Mouse (Mus musculus): ENCODE measurements around the gene Zfr2. TPM values are rescaled to one million over a fixed set of nuclear protein-coding genes. Genes with fewer than 3 reads are reported as not detected.
A peak's percentile ranks its signal among the peaks of the same experiment; 100 is the strongest.

Zfr2 gene
- polyA plus RNA-seq, 1 experiment from 2014 or later: 7.3 TPM

GRCm38 (mm10) chr10:81261025-81261424 is 28.1 kb downstream of the Zfr2 start:
- Histone ChIP-seq H3K36me3 (ENCODE audit: control insufficient read depth, insufficient read depth, low read length) (peaks cover 40% of the 10 kb centered on the region), H3K27ac (replicated peaks in 1 of 2; ENCODE audit: control insufficient read depth in 1 of 2, insufficient read depth in 1 of 2, low read depth in 2 of 2, low read length in 2 of 2) (no peak overlapping the region), H3K4me3 (ENCODE audit: control insufficient read depth in 1 of 2, insufficient read depth in 1 of 2, low read depth in 1 of 2, low read length in 2 of 2) (no peak overlapping the region), H3K4me1 (ENCODE audit: control insufficient read depth in 2 of 2, insufficient read depth in 2 of 2, low read length in 2 of 2) (peaks cover 6 to 13% of the 10 kb centered on the region in 2 experiments; a peak in 3 of 4 replicates), H3K4me2 (ENCODE audit: low read length) (no peak overlapping the region), H3K9me3 (ENCODE audit: control insufficient read depth, low read length) (peaks cover 8% of the 10 kb centered on the region), H3K9ac (ENCODE audit: low read length) (no peak overlapping the region), H3K27me3 (ENCODE audit: control insufficient read depth, insufficient read depth, low read length) (peaks cover 36% of the 10 kb centered on the region)
- WGBS: 97% methylated on average over 4 of the region's 4 CpGs
- ATAC-seq (ENCODE audit: insufficient number of reproducible peaks, insufficient read depth, low FRiP score, low read depth): no peak

GRCm38 (mm10) chr10:81265540-81265939 is 32.6 kb downstream of the Zfr2 start:
- Histone ChIP-seq H3K9ac (ENCODE audit: low read length) (peak overlapping the region; percentile 88), H3K27me3 (ENCODE audit: control insufficient read depth, insufficient read depth, low read length) (no peaks in the 10 kb centered on the region), H3K9me3 (ENCODE audit: control insufficient read depth, low read length) (peaks cover 3% of the 10 kb centered on the region), H3K36me3 (ENCODE audit: control insufficient read depth, insufficient read depth, low read length) (peaks cover 50% of the 10 kb centered on the region), H3K27ac (replicated peaks in 1 of 2; ENCODE audit: control insufficient read depth in 1 of 2, insufficient read depth in 1 of 2, low read depth in 2 of 2, low read length in 2 of 2) (no peak overlapping the region), H3K4me2 (ENCODE audit: low read length) (peak overlapping the region; percentile 91), H3K4me1 (ENCODE audit: control insufficient read depth in 2 of 2, insufficient read depth in 2 of 2, low read length in 2 of 2) (peaks cover 9 to 13% of the 10 kb centered on the region in 2 experiments), H3K4me3 (ENCODE audit: control insufficient read depth in 1 of 2, insufficient read depth in 1 of 2, low read depth in 1 of 2, low read length in 2 of 2) (peak overlapping the region in 1 of 2 experiments; percentile 79; a peak in 3 of 4 replicates)
- 95% methylated on average over 8 of the region's 8 CpGs for WGBS
- ATAC-seq (ENCODE audit: insufficient number of reproducible peaks, insufficient read depth, low FRiP score, low read depth): no peak

GRCm38 (mm10) chr10:81266211-81267105 is 33.5 kb downstream of the Zfr2 start, which contains the start of the genes Mrpl54 and Apba3:
Gene Mrpl54 (minus strand): TSS chr10:81266934.
Gene Apba3 (plus strand): TSS chr10:81266960.
- Histone ChIP-seq H3K4me1 (ENCODE audit: control insufficient read depth in 2 of 2, insufficient read depth in 2 of 2, low read length in 2 of 2) (peaks cover 9 to 13% of the 10 kb centered on the region in 2 experiments), H3K36me3 (ENCODE audit: control insufficient read depth, insufficient read depth, low read length) (peaks cover 58% of the 10 kb centered on the region), H3K27ac (replicated peaks in 1 of 2; ENCODE audit: control insufficient read depth in 1 of 2, insufficient read depth in 1 of 2, low read depth in 2 of 2, low read length in 2 of 2) (peak within 1 kb of the TSS; percentile 74 to 93), H3K9ac (ENCODE audit: low read length) (peak within 1 kb of the TSS; percentile 88), H3K27me3 (ENCODE audit: control insufficient read depth, insufficient read depth, low read length) (no peaks in the 10 kb centered on the region), H3K4me2 (ENCODE audit: low read length) (peak within 1 kb of the TSS; percentile 91), H3K4me3 (ENCODE audit: control insufficient read depth in 1 of 2, insufficient read depth in 1 of 2, low read depth in 1 of 2, low read length in 2 of 2) (peak within 1 kb of the TSS; percentile 79 to 80), H3K9me3 (ENCODE audit: control insufficient read depth, low read length) (no peaks in the 10 kb centered on the region)
- under 1% methylated on average over 48 of the region's 48 CpGs for WGBS
- peak; percentile 90 for ATAC-seq (ENCODE audit: insufficient number of reproducible peaks, insufficient read depth, low FRiP score, low read depth)

GRCm38 (mm10) chr10:81268056-81268455 is 35.1 kb downstream of the Zfr2 start:
- Histone ChIP-seq H3K27me3 (ENCODE audit: control insufficient read depth, insufficient read depth, low read length) (no peaks in the 10 kb centered on the region), H3K4me3 (ENCODE audit: control insufficient read depth in 1 of 2, insufficient read depth in 1 of 2, low read depth in 1 of 2, low read length in 2 of 2) (peak overlapping the region; percentile 79 to 80), H3K36me3 (ENCODE audit: control insufficient read depth, insufficient read depth, low read length) (peaks cover 63% of the 10 kb centered on the region), H3K9ac (ENCODE audit: low read length) (peak overlapping the region; percentile 96), H3K9me3 (ENCODE audit: control insufficient read depth, low read length) (no peaks in the 10 kb centered on the region), H3K27ac (replicated peaks in 1 of 2; ENCODE audit: control insufficient read depth in 1 of 2, insufficient read depth in 1 of 2, low read depth in 2 of 2, low read length in 2 of 2) (peak overlapping the region; percentile 54 to 55; a peak in 2 of 4 replicates), H3K4me2 (ENCODE audit: low read length) (peak overlapping the region; percentile 86), H3K4me1 (ENCODE audit: control insufficient read depth in 2 of 2, insufficient read depth in 2 of 2, low read length in 2 of 2) (peaks cover 9 to 13% of the 10 kb centered on the region in 2 experiments)
- peak; percentile 31 for ATAC-seq (ENCODE audit: insufficient number of reproducible peaks, insufficient read depth, low FRiP score, low read depth)
- 3% methylated on average over 23 of the region's 23 CpGs for WGBS

GRCm38 (mm10) chr10:81268643-81269412 is 35.9 kb downstream of the Zfr2 start:
- 0 out of 4 replicates have a peak overlapping the region, but pooled peaks of 1 of the 2 experiments have one; percentile 55 for H3K27ac ChIP-seq (replicated peaks in 1 of 2; ENCODE audit: control insufficient read depth in 1 of 2, insufficient read depth in 1 of 2, low read depth in 2 of 2, low read length in 2 of 2)
- peaks cover 63% of the 10 kb centered on the region for H3K36me3 ChIP-seq (ENCODE audit: control insufficient read depth, insufficient read depth, low read length)
- ATAC-seq (ENCODE audit: insufficient number of reproducible peaks, insufficient read depth, low FRiP score, low read depth): no peak

GRCm38 (mm10) chr10:81272356-81272755 is 39.4 kb downstream of the Zfr2 start:
- H3K27ac ChIP-seq (replicated peaks in 1 of 2; ENCODE audit: control insufficient read depth in 1 of 2, insufficient read depth in 1 of 2, low read depth in 2 of 2, low read length in 2 of 2): no peak overlapping the region
- no peak overlapping the region for H3K4me2 ChIP-seq (ENCODE audit: low read length)
- no peak overlapping the region for H3K9ac ChIP-seq (ENCODE audit: low read length)

More at GRCm38 (mm10) chr10:81268643-81269412, 35.9 kb downstream of the Zfr2 start:
- peak overlapping the region; percentile 96 for H3K9ac ChIP-seq (ENCODE audit: low read length)
- H3K9me3 ChIP-seq (ENCODE audit: control insufficient read depth, low read length): no peaks in the 10 kb centered on the region
- peak overlapping the region; percentile 86 for H3K4me2 ChIP-seq (ENCODE audit: low read length)
- no peaks in the 10 kb centered on the region for H3K27me3 ChIP-seq (ENCODE audit: control insufficient read depth, insufficient read depth, low read length)
- peaks cover 9 to 13% of the 10 kb centered on the region in 2 experiments for H3K4me1 ChIP-seq (ENCODE audit: control insufficient read depth in 2 of 2, insufficient read depth in 2 of 2, low read length in 2 of 2)
- WGBS: 76% methylated on average over 16 of the region's 16 CpGs
- H3K4me3 ChIP-seq (ENCODE audit: control insufficient read depth in 1 of 2, insufficient read depth in 1 of 2, low read depth in 1 of 2, low read length in 2 of 2): peak overlapping the region; percentile 79 to 80

GRCm38 (mm10) chr10:81273842-81274241 is 40.9 kb downstream of the Zfr2 start:
- Histone ChIP-seq H3K27ac (replicated peaks in 1 of 2; ENCODE audit: control insufficient read depth in 1 of 2, insufficient read depth in 1 of 2, low read depth in 2 of 2, low read length in 2 of 2) (no peak overlapping the region), H3K9ac (ENCODE audit: low read length) (no peak overlapping the region), H3K27me3 (ENCODE audit: control insufficient read depth, insufficient read depth, low read length) (0 out of 2 replicates have a peak, but pooled peaks cover under 1% of the 10 kb centered on the region), H3K36me3 (ENCODE audit: control insufficient read depth, insufficient read depth, low read length) (peaks cover 45% of the 10 kb centered on the region), H3K9me3 (ENCODE audit: control insufficient read depth, low read length) (no peaks in the 10 kb centered on the region), H3K4me3 (ENCODE audit: control insufficient read depth in 1 of 2, insufficient read depth in 1 of 2, low read depth in 1 of 2, low read length in 2 of 2) (no peak overlapping the region), H3K4me2 (ENCODE audit: low read length) (no peak overlapping the region), H3K4me1 (ENCODE audit: control insufficient read depth in 2 of 2, insufficient read depth in 2 of 2, low read length in 2 of 2) (peaks cover 1 to 2% of the 10 kb centered on the region in 2 experiments)
- 93% methylated on average over 19 of the region's 19 CpGs for WGBS
- no peak for ATAC-seq (ENCODE audit: insufficient number of reproducible peaks, insufficient read depth, low FRiP score, low read depth)

More at GRCm38 (mm10) chr10:81272356-81272755, 39.4 kb downstream of the Zfr2 start:
- no peaks in the 10 kb centered on the region for H3K9me3 ChIP-seq (ENCODE audit: control insufficient read depth, low read length)
- peaks cover 45% of the 10 kb centered on the region for H3K36me3 ChIP-seq (ENCODE audit: control insufficient read depth, insufficient read depth, low read length)
- H3K4me1 ChIP-seq (ENCODE audit: control insufficient read depth in 2 of 2, insufficient read depth in 2 of 2, low read length in 2 of 2): peaks cover 5 to 7% of the 10 kb centered on the region in 2 experiments
- no peak overlapping the region for H3K4me3 ChIP-seq (ENCODE audit: control insufficient read depth in 1 of 2, insufficient read depth in 1 of 2, low read depth in 1 of 2, low read length in 2 of 2)
- H3K27me3 ChIP-seq (ENCODE audit: control insufficient read depth, insufficient read depth, low read length): no peaks in the 10 kb centered on the region
- WGBS: 93% methylated on average over 21 of the region's 21 CpGs
- no peak for ATAC-seq (ENCODE audit: insufficient number of reproducible peaks, insufficient read depth, low FRiP score, low read depth)

All from heart, embryonic 14.5 days (tissue).